Mouse (Mus musculus) embryonic fibroblast, embryonic 13.5 days (primary cell): ENCODE measurements around the gene Fbxo21.

Experiments
- CTCF ChIP-seq: IDR thresholded peaks from 2 replicates; pipeline ENCODE4 v1.5.1; 2011; ENCODE audit warnings: mild to moderate bottlenecking, control low read depth, low read length, moderate library complexity, borderline replicate concordance; ENCODE audit not compliant: insufficient read depth
- POLR2A ChIP-seq: IDR thresholded peaks from 2 replicates; pipeline ENCODE4 v1.6.1; 2011; ENCODE audit warnings: low read depth, mild to moderate bottlenecking, control low read depth, low read length, moderate library complexity

DNA sequence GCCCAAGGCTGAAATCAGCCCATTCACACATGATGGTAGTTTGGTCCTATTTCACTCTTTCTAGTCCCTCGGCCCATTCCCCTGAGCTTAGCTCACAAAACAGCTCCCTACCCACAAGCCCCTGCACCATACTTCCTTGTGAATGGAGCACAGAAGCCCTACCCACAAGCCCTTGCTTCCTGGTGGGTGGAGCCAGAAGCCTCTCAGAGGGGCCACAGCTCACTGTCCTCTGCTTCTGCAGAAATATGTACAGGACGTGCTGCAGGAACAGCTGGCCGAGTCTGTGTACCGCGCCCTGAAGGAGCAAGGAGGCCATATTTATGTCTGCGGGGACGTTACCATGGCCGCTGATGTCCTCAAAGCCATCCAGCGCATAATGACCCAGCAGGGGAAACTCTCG is 27.1 kb upstream of the Fbxo21 start:
- TF ChIP-seq CTCF (no peak), POLR2A (no peak)
